Mouse (Mus musculus): ENCODE results near the gene Mettl21e. TPM values are rescaled to one million over a fixed set of nuclear protein-coding genes. Genes with fewer than 3 reads are reported as not detected.
A peak's percentile ranks its signal among the peaks of the same experiment; 100 is the strongest.
"Not testable (repeated sequence)": the region's sequence is repeated elsewhere in the genome, so short reads cannot be mapped to it uniquely, and the experiment has no call there.

Mettl21e gene
- 0.45 TPM in 2 replicates for polyA plus RNA-seq (2014; fragmentation: Nextera tagmentation; extraction: Ambion mirVana)

DNA sequence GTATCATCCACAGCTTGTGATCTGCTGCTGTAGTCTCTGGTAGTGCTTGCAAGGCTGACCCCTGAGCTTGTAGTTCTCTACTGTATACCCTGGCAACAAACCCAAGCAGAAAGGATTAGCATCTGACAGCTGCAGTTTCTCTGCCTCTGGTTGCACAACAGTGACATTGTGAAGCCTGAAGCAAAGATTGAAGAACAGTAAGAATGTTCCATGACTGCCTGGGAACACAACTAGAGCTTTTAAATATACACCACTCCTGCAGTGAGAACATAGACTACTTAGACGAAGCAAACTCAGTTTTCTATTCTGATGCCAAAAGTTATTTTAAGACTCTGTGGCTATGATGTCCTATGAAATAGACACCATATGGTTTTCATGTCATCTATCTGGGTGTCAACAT, at the start of gene Mettl21e:
Mettl21e (minus strand) TSS at position 86 of the 400 bp plus-strand sequence.
- no peaks in the 10 kb centered on the region for H3K36me3 ChIP-seq (ENCODE audit: insufficient read depth)
- 33% methylated on average over 1 of the region's 1 CpGs for WGBS
- TF ChIP-seq CTCF (IDR thresholded peaks at IDR 0.05; ENCODE audit: low read depth): no peak
- no peak within 1 kb of the TSS for H3K4me3 ChIP-seq (ENCODE audit: low read depth, low read length)
- H3K4me1 ChIP-seq (ENCODE audit: insufficient read depth): 0 out of 2 replicates have a peak, but pooled peaks cover 3% of the 10 kb centered on the region
- peak; percentile 90 for ATAC-seq (ENCODE audit: insufficient read depth)
- DNase-seq: peak; percentile 87
- H3K9me3 ChIP-seq (ENCODE audit: low read depth, low read length): no peaks in the 10 kb centered on the region
- H3K4me2 ChIP-seq: no peak within 1 kb of the TSS
- peak within 1 kb of the TSS; percentile 67; the same call in 1 of the 2 replicates for H3K27ac ChIP-seq (ENCODE audit: low read depth)
- H3K27me3 ChIP-seq (ENCODE audit: insufficient read depth, low read length): no peaks in the 10 kb centered on the region
- H3K9ac ChIP-seq: no peak within 1 kb of the TSS

GRCm38 (mm10) chr1:44240440-44240839, 21.7 kb upstream of the Mettl21e start:
- ATAC-seq (ENCODE audit: insufficient read depth); H3K4me2 ChIP-seq: not testable (repeated sequence)
- 68% methylated on average over 2 of the region's 2 CpGs for WGBS

DNA sequence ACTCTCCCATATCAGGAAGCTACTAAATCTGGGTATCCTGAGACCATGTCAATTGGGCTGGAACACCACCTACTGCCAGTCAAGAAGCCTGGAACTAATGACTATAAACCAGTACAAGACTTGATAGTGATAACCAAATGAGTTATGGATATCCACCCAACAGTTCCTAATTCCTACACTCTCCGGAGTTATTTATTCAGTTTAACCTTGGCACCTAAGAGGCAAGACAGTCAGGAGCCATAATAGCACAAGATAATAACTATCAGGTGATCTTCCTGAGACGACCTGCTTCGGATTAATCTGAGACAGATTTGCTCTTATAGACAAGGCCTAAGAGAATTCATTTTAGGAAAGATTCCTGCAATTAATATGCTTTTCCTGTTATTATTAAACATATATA, 21.2 kb upstream of the Mettl21e start:
- Histone ChIP-seq H3K27ac (ENCODE audit: low read depth) (no peak overlapping the region), H3K27me3 (ENCODE audit: insufficient read depth, low read length) (no peaks in the 10 kb centered on the region), H3K9me3 (ENCODE audit: low read depth, low read length) (no peaks in the 10 kb centered on the region), H3K4me2 (no peak overlapping the region), H3K4me3 (ENCODE audit: low read depth, low read length) (no peak overlapping the region), H3K4me1 (ENCODE audit: insufficient read depth) (no peaks in the 10 kb centered on the region), H3K36me3 (ENCODE audit: insufficient read depth) (no peaks in the 10 kb centered on the region), H3K9ac (no peak overlapping the region)
- 72% methylated on average over 3 of the region's 3 CpGs for WGBS
- DNase-seq: no peak
- TF ChIP-seq CTCF (IDR thresholded peaks at IDR 0.05; ENCODE audit: low read depth): no peak
- ATAC-seq (ENCODE audit: insufficient read depth): no peak

More at GRCm38 (mm10) chr1:44240440-44240839, 21.7 kb upstream of the Mettl21e start:
- H3K4me3 ChIP-seq (ENCODE audit: low read depth, low read length); H3K27me3 ChIP-seq (ENCODE audit: insufficient read depth, low read length); H3K36me3 ChIP-seq (ENCODE audit: insufficient read depth); H3K4me1 ChIP-seq (ENCODE audit: insufficient read depth); H3K9me3 ChIP-seq (ENCODE audit: low read depth, low read length); H3K9ac ChIP-seq; DNase-seq; H3K27ac ChIP-seq (ENCODE audit: low read depth): not testable (repeated sequence)

- Histone ChIP-seq H3K4me2 (no peak overlapping the region), H3K4me1 (ENCODE audit: insufficient read depth) (no peaks in the 10 kb centered on the region), H3K27ac (ENCODE audit: low read depth) (no peak overlapping the region), H3K36me3 (ENCODE audit: insufficient read depth) (no peaks in the 10 kb centered on the region), H3K9me3 (ENCODE audit: low read depth, low read length) (no peaks in the 10 kb centered on the region), H3K27me3 (ENCODE audit: insufficient read depth, low read length) (no peaks in the 10 kb centered on the region), H3K9ac (no peak overlapping the region), H3K4me3 (ENCODE audit: low read depth, low read length) (no peak overlapping the region)
- DNase-seq (no peak), ATAC-seq (ENCODE audit: insufficient read depth) (no peak)
- peak; percentile 14; the same call in 1 of the 2 replicates for TF ChIP-seq CTCF (IDR thresholded peaks at IDR 0.05; ENCODE audit: low read depth)
- 78% methylated on average over 2 of the region's 2 CpGs for WGBS
These were observed 18.5 kb upstream of the Mettl21e start for GRCm38 (mm10) chr1:44237305-44237704.

DNA sequence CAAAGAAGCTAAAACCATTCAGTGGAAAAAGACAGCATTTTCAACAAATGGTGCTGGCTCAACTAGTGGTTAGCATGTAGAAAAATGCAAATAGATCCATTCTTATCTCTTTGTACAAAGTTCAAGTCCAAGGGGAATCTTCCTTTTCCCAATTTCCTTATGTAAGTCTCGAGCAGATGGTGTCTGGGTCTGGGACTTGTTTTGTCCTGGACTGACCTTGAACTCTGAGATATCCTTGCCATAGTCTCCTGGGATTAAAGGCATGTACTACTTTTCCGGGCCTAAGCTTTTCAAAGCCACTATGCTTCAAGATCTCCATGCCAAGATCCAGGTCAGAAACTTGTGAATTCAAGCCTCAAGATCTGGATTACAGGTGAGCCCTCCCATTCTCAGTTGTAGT, 16.6 kb upstream of the Mettl21e start:
- Histone ChIP-seq H3K9ac (no peak overlapping the region), H3K27ac (ENCODE audit: low read depth) (no peak overlapping the region), H3K9me3 (ENCODE audit: low read depth, low read length) (no peaks in the 10 kb centered on the region), H3K36me3 (ENCODE audit: insufficient read depth) (no peaks in the 10 kb centered on the region), H3K4me2 (no peak overlapping the region), H3K27me3 (ENCODE audit: insufficient read depth, low read length) (no peaks in the 10 kb centered on the region), H3K4me3 (ENCODE audit: low read depth, low read length) (no peak overlapping the region), H3K4me1 (ENCODE audit: insufficient read depth) (no peaks in the 10 kb centered on the region)
- DNase-seq (no peak), ATAC-seq (ENCODE audit: insufficient read depth) (no peak)
- TF ChIP-seq CTCF (IDR thresholded peaks at IDR 0.05; ENCODE audit: low read depth): no peak
- 71% methylated on average over 2 of the region's 2 CpGs for WGBS

DNA sequence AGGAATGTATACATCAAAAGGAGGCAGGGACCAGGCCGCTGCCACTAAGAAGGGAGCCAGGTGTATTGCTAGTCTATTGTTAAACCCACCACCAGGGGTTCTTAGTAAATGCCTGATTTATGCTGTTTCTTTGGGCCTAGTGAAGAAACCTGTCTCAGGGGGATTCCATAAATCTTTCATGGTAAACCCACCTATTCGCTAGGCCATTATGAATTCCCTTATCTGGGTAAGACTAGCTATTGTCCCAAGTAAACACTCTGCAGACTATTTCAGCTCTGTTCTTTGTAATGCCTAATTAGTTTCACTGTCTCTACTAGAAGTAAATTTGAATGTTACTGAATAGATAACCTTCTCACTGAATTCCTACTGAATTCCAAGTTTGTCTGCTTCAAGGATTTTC, 15.8 kb upstream of the Mettl21e start:
- H3K36me3 ChIP-seq (ENCODE audit: insufficient read depth); H3K4me2 ChIP-seq; H3K27me3 ChIP-seq (ENCODE audit: insufficient read depth, low read length); ATAC-seq (ENCODE audit: insufficient read depth); H3K27ac ChIP-seq (ENCODE audit: low read depth); H3K4me3 ChIP-seq (ENCODE audit: low read depth, low read length); H3K4me1 ChIP-seq (ENCODE audit: insufficient read depth); DNase-seq; H3K9ac ChIP-seq; H3K9me3 ChIP-seq (ENCODE audit: low read depth, low read length): not testable (repeated sequence)
- WGBS: 88% methylated on average over 2 of the region's 2 CpGs

- no peak overlapping the region for H3K4me2 ChIP-seq
- H3K9me3 ChIP-seq (ENCODE audit: low read depth, low read length): no peaks in the 10 kb centered on the region
- no peaks in the 10 kb centered on the region for H3K36me3 ChIP-seq (ENCODE audit: insufficient read depth)
- H3K27ac ChIP-seq (ENCODE audit: low read depth): no peak overlapping the region
- 43% methylated on average over 2 of the region's 2 CpGs for WGBS
- DNase-seq (peak; percentile 83), ATAC-seq (ENCODE audit: insufficient read depth) (peak; percentile 82)
- TF ChIP-seq CTCF (IDR thresholded peaks at IDR 0.05; ENCODE audit: low read depth): peak; percentile 75
- H3K4me3 ChIP-seq (ENCODE audit: low read depth, low read length): no peak overlapping the region
- H3K9ac ChIP-seq: no peak overlapping the region
- no peaks in the 10 kb centered on the region for H3K4me1 ChIP-seq (ENCODE audit: insufficient read depth)
- H3K27me3 ChIP-seq (ENCODE audit: insufficient read depth, low read length): no peaks in the 10 kb centered on the region
These were observed 10.3 kb upstream of the Mettl21e start for GRCm38 (mm10) chr1:44229044-44229443.

DNA sequence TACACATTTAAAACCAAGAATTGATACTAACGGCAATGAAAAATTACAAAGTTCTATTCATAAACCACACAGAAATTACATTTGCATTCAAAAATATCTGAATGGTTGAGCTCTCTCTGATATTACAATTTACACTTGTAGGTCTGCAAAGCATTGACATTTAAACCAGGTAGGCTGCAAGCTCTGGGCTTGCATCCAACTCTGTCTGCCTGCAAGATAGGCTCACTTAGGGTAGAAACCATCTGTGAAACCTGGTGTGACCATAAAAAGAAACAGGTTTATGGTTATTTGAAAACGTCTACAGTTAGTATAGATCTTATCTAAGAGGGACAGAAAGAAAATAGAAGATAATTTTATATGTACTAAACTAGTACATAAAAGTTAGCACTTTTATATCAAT, 1.6 kb downstream of the Mettl21e start:
- ATAC-seq (ENCODE audit: insufficient read depth): no peak
- 38% methylated on average over 2 of the region's 2 CpGs for WGBS
- peak overlapping the region; percentile 50; the same call in 1 of the 2 replicates for H3K27ac ChIP-seq (ENCODE audit: low read depth)

More for the DNA sequence above, 1.6 kb downstream of the Mettl21e start:
- no peak overlapping the region for H3K4me2 ChIP-seq
- no peaks in the 10 kb centered on the region for H3K9me3 ChIP-seq (ENCODE audit: low read depth, low read length)
- no peak for TF ChIP-seq CTCF (IDR thresholded peaks at IDR 0.05; ENCODE audit: low read depth)
- 0 out of 2 replicates have a peak, but pooled peaks cover 3% of the 10 kb centered on the region for H3K4me1 ChIP-seq (ENCODE audit: insufficient read depth)
- H3K4me3 ChIP-seq (ENCODE audit: low read depth, low read length): no peak overlapping the region
- H3K36me3 ChIP-seq (ENCODE audit: insufficient read depth): no peaks in the 10 kb centered on the region
- no peaks in the 10 kb centered on the region for H3K27me3 ChIP-seq (ENCODE audit: insufficient read depth, low read length)
- no peak overlapping the region for H3K9ac ChIP-seq
- DNase-seq: no peak
